Comparison of ENCODE assay signal across 19 mouse cellular contexts in the genomic region with DNA sequence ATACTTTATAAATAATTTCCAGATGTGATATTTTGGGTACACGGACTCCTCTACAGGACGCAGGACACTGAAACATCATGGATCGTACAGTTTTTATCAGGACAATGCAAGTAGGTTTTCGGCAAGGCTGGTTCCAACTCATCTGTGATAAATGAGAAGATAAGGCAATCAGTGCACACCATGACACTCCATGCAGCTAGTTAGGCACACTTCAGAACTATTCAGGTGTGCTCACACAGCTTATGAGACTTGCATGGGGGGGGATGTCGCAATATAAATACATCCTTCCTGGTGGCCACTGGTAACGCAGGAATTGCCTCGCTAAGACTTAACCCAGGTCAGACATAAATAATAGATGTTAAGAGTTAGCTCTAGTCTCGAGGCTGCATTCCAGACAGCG.
"Had no signal": no experiment of that assay in that cellular context is flagged by ENCODE, and none has a peak within 500 bp of the region (broad histone marks: within the 10 kb centered on the region; RNA-seq: fewer than 3 reads in every experiment).

No protein-coding gene starts in this region.

- H3K4me2 ChIP-seq: limb, embryonic 13.5 days; liver, embryonic 12.5 days; liver, embryonic 15.5 days; lung, embryonic 15.5 days; midbrain, embryonic 13.5 days; neural tube, embryonic 12.5 days; neural tube, embryonic 15.5 days had no signal

- H3K27me3 ChIP-seq: limb, embryonic 13.5 days; liver, embryonic 12.5 days; liver, embryonic 15.5 days; lung, embryonic 15.5 days had no signal

- H3K36me3 ChIP-seq: limb, embryonic 10.5 days; limb, embryonic 13.5 days; liver, embryonic 12.5 days; liver, embryonic 15.5 days; lung, embryonic 15.5 days; midbrain, embryonic 13.5 days; neural tube, embryonic 12.5 days; neural tube, embryonic 15.5 days had no signal

- H3K9me3 ChIP-seq: limb, embryonic 10.5 days; limb, embryonic 13.5 days; liver, embryonic 12.5 days; liver, embryonic 15.5 days; lung, embryonic 15.5 days; midbrain, embryonic 13.5 days; neural tube, embryonic 12.5 days; neural tube, embryonic 15.5 days had no signal

- H3K27ac ChIP-seq: kidney, postnatal 0 days; layer of hippocampus, adult 2 months; limb, embryonic 10.5 days; limb, embryonic 13.5 days; liver, embryonic 12.5 days; liver, embryonic 15.5 days; lung, embryonic 15.5 days; midbrain, embryonic 13.5 days; neural tube, embryonic 12.5 days; neural tube, embryonic 15.5 days had no signal

- DNase-seq: kidney, adult 2 months; kidney, postnatal 25 days; layer of hippocampus, adult 9-11 months; liver; lung, adult 18-20 months; lung, postnatal 10 days; lung, postnatal 4 days; thymus, adult 18-20 months; thymus, postnatal 36 days had no signal

- H3K9ac ChIP-seq: limb, embryonic 13.5 days; liver, embryonic 12.5 days; liver, embryonic 15.5 days; lung, embryonic 15.5 days; midbrain, embryonic 13.5 days; neural tube, embryonic 12.5 days; neural tube, embryonic 15.5 days had no signal

- H3K4me1 ChIP-seq: limb, embryonic 13.5 days; liver, embryonic 12.5 days; liver, embryonic 15.5 days; lung, embryonic 15.5 days; neural tube, embryonic 12.5 days had no signal

- H3K4me3 ChIP-seq: layer of hippocampus, adult 2 months; limb, embryonic 10.5 days; limb, embryonic 13.5 days; liver, embryonic 12.5 days; liver, embryonic 15.5 days; lung, embryonic 15.5 days; midbrain, embryonic 13.5 days; neural tube, embryonic 12.5 days; neural tube, embryonic 15.5 days had no signal

- ATAC-seq: liver, embryonic 12.5 days; midbrain, embryonic 13.5 days had no signal
